ENCODE assay signal across 17 mouse cellular contexts in the genomic region with DNA sequence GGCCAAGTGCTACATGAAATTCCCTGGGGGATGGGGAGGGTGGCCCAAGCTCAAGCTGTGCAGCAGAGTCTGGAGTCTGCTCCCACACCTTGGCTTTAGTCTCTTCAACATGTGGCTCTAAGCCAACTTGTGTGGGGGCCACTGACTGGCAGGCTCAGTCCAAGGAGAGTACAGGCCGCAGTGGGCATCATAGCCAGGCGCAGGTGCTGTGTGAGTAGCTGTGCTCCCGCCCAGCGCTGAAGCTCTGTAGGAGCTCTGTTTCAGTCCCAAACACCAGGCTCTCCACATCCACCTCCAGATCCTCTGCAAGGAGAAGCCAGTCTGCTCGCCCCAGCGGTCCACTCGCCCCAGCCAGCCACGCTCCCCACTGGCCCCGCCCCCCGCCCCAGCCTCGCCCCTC. TPM values are rescaled to one million over a fixed set of nuclear protein-coding genes. Genes with fewer than 3 reads are reported as not detected.
DNase-seq lines count a peak whose midpoint lies in the region; TF ChIP-seq lines count a peak whose summit lies in the region.
"Had no signal": no experiment of that assay in that cellular context is flagged by ENCODE, and none has a peak within 500 bp of the region (broad histone marks: within the 10 kb centered on the region; RNA-seq: fewer than 3 reads in every experiment).

No protein-coding gene starts in this region.

- TF ChIP-seq CTCF in kidney, adult 2 months (conservative IDR thresholded peaks at IDR 0.05; ENCODE audit: insufficient read depth, insufficient read length, low read depth, low read length): no peak

- no peak overlapping the region for H3K27ac ChIP-seq in kidney, adult 2 months (ENCODE audit: insufficient read depth, low read depth, low read length)
- H3K27ac ChIP-seq in heart, embryonic 10.5 days: no peak overlapping the region
- H3K27ac ChIP-seq: kidney, postnatal 0 days had no signal

- peaks cover 21% of the 10 kb centered on the region for H3K4me1 ChIP-seq in kidney, adult 2 months (ENCODE audit: control insufficient read depth, insufficient read depth, low read length)
- H3K4me1 ChIP-seq in heart, embryonic 10.5 days: peaks cover 61% of the 10 kb centered on the region

- H3K9me3 ChIP-seq in heart, embryonic 10.5 days: no peaks in the 10 kb centered on the region
- H3K9me3 ChIP-seq: heart, embryonic 12.5 days had no signal

- no peaks in the 10 kb centered on the region; the same call in 1 of the 2 replicates for H3K36me3 ChIP-seq in kidney, adult 2 months (ENCODE audit: control insufficient read depth, insufficient read depth, low read length)
- peaks cover 35% of the 10 kb centered on the region for H3K36me3 ChIP-seq in heart, embryonic 10.5 days

- no peak for TF ChIP-seq POLR2A in kidney, adult 2 months (IDR thresholded peaks at IDR 0.05; ENCODE audit: low read depth, low read length)

- no peaks in the 10 kb centered on the region for H3K27me3 ChIP-seq in kidney, adult 2 months (replicated peaks; ENCODE audit: control insufficient read depth, insufficient read depth, low read length)
- peaks cover 7% of the 10 kb centered on the region; the same call in 1 of the 2 replicates for H3K27me3 ChIP-seq in heart, embryonic 10.5 days (ENCODE audit: insufficient read depth, poor library complexity, severe bottlenecking)
- H3K27me3 ChIP-seq: heart, embryonic 12.5 days had no signal

- DNase-seq in cerebellum, adult 9-10 months: peak; percentile 20
- DNase-seq in cerebellum, adult 8-10 months: no peak
- DNase-seq in kidney, adult 2 months: peak; percentile 25
- DNase-seq in kidney, postnatal 25 days: no peak
- DNase-seq in 3134 (ENCODE audit: extremely low read depth, insufficient read length, low spot score): peak; percentile 29
- peak; percentile 75 for DNase-seq in brain, adult 2 months (ENCODE audit: low read depth, low spot score)
- DNase-seq in yolk sac, embryonic 10.5 days (ENCODE audit: low spot score): no peak
- no peak for DNase-seq in heart, embryonic 10.5 days (ENCODE audit: low spot score)
- DNase-seq: adrenal gland, postnatal 10 days; cerebellum, postnatal 10 days; embryo, embryonic 11 days; gastrocnemius, postnatal 36 days; heart, postnatal 4 days; midbrain, embryonic 14.5 days; thymus, postnatal 25 days had no signal

- 71% methylated on average over 11 of the region's 11 CpGs for WGBS in kidney, adult 2 months
- 83% methylated on average over 11 of the region's 11 CpGs for WGBS in heart, embryonic 10.5 days

- no peak overlapping the region for H3K4me3 ChIP-seq in kidney, adult 2 months (ENCODE audit: insufficient read depth, low read depth, low read length)
- no peak overlapping the region for H3K4me3 ChIP-seq in heart, embryonic 10.5 days
- H3K4me3 ChIP-seq: heart, embryonic 12.5 days had no signal

RNA-seq across cellular contexts. Expression of a gene that starts 3.9 kb away (rescaled TPM):
- 81.8 and 89.8 TPM in 2 replicates for polyA plus RNA-seq in kidney, adult 2 months (2012; rRNA removed)
- 57.4 and 76.2 TPM in 2 replicates for polyA plus RNA-seq in heart, embryonic 10.5 days (2016; fragmentation: Nextera tagmentation; extraction: Ambion mirVana)

RNA-seq across cellular contexts. Expression of a gene that starts 4.0 kb away (rescaled TPM):
- polyA plus RNA-seq in kidney, adult 2 months (2012; rRNA removed): 1.2 and 1.3 TPM in 2 replicates
- polyA plus RNA-seq in heart, embryonic 10.5 days (2016; fragmentation: Nextera tagmentation; extraction: Ambion mirVana): 14.3 and 15.0 TPM in 2 replicates

RNA-seq across cellular contexts. Expression of a gene that starts 5.3 kb away (rescaled TPM):
- 542 and 589 TPM in 2 replicates for polyA plus RNA-seq in kidney, adult 2 months (2012; rRNA removed)
- 478 and 538 TPM in 2 replicates for polyA plus RNA-seq in heart, embryonic 10.5 days (2016; fragmentation: Nextera tagmentation; extraction: Ambion mirVana)

RNA-seq across cellular contexts. Expression of a gene that starts 37.0 kb away (rescaled TPM):
- 114 and 126 TPM in 2 replicates for polyA plus RNA-seq in kidney, adult 2 months (2012; rRNA removed)
- 114 and 117 TPM in 2 replicates for polyA plus RNA-seq in heart, embryonic 10.5 days (2016; fragmentation: Nextera tagmentation; extraction: Ambion mirVana)

RNA-seq across cellular contexts. Expression of a gene that starts 43.9 kb away (rescaled TPM):
- polyA plus RNA-seq in kidney, adult 2 months (2012; rRNA removed): 3.3 and 4.2 TPM in 2 replicates
- 0.18 and 0.68 TPM in 2 replicates for polyA plus RNA-seq in heart, embryonic 10.5 days (2016; fragmentation: Nextera tagmentation; extraction: Ambion mirVana)

Comparison
In these comparisons a context has a peak if more than half of its experiments do, and no peak if none do; other contexts are left out.
1. DNase-seq: peak in cerebellum, adult 9-10 months (single experiment), kidney, adult 2 months (single experiment), 3134 (single experiment) and brain, adult 2 months (single experiment); none in cerebellum, adult 8-10 months (single experiment), kidney, postnatal 25 days (0 of 2), yolk sac, embryonic 10.5 days (single experiment) and heart, embryonic 10.5 days (single experiment).